Mouse (Mus musculus) heart, embryonic 16.5 days (tissue): Measurements from ENCODE around the gene Cisd3. TPM values are rescaled to one million over a fixed set of nuclear protein-coding genes. Genes with fewer than 3 reads are reported as not detected.

Experiments used
- microRNA-seq: library from miRNA; unstranded; fragments of <30 nt; microRNA quantifications from one replicate; pipeline ENCODE4, GENCODE M21; 2017
- polyA plus RNA-seq: library from polyadenylated mRNA; unstranded; fragments of >200 nt; fragmentation: Nextera tagmentation; extraction: Ambion mirVana; gene quantifications from 2 replicates; pipeline ENCODE4 v1.2.1, GENCODE M21; 2015

Cisd3 gene
- polyA plus RNA-seq, 1 experiment from 2014 or later = 86.1 TPM

Small RNA genes lying within 50 kb of the gene (microRNA-seq; reads per million reads assigned to microRNA genes)
- gene Gm24158 (not detected), gene Mir6927 (not detected)

Other genes starting within 250 kb of the Cisd3 start
- gene 4933428G20Rik, start 185.5 kb upstream of the Cisd3 start, polyA plus RNA-seq = 0.92 and 1.2 TPM in 2 replicates
- gene Srcin1, start 109.6 kb upstream of the Cisd3 start, polyA plus RNA-seq = 0.04 and 0.08 TPM in 2 replicates
- gene Epop, start 56.1 kb upstream of the Cisd3 start, polyA plus RNA-seq = 0.70 and 0.79 TPM in 2 replicates
- gene Mllt6, start 22.4 kb upstream of the Cisd3 start, polyA plus RNA-seq = 2.1 and 2.8 TPM in 2 replicates
- gene Pcgf2, start 14.7 kb downstream of the Cisd3 start, polyA plus RNA-seq = 11.4 and 14.2 TPM in 2 replicates
- 359 and 395 TPM in 2 replicates for gene Psmb3, start 17.6 kb downstream of the Cisd3 start, polyA plus RNA-seq
- gene Pip4k2b, start 58.9 kb downstream of the Cisd3 start, polyA plus RNA-seq = 0.81 and 1.1 TPM in 2 replicates
- gene Cwc25, start 80.7 kb downstream of the Cisd3 start, polyA plus RNA-seq = 10.7 and 12.5 TPM in 2 replicates
- gene 1700001P01Rik, start 90.1 kb downstream of the Cisd3 start, polyA plus RNA-seq = 0.25 and 0.41 TPM in 2 replicates
- gene Rpl23, start 96.6 kb downstream of the Cisd3 start, polyA plus RNA-seq = 299 and 310 TPM in 2 replicates
- gene Lasp1, start 113.2 kb downstream of the Cisd3 start, polyA plus RNA-seq = 52.9 and 59.0 TPM in 2 replicates
- gene B230217C12Rik, start 155.0 kb downstream of the Cisd3 start, polyA plus RNA-seq = 2.5 and 3.2 TPM in 2 replicates
- gene Fbxo47, start 198.3 kb downstream of the Cisd3 start, polyA plus RNA-seq = 0.65 and 0.97 TPM in 2 replicates